Mouse (Mus musculus) CD4-positive helper T cell, adult 2 months (primary cell): ENCODE measurements at regions not wholly inside any gene's neighbourhood (a gene's known extent, or its start where the extent isn't known, plus 50 kb on each side); places are given as distances from the start of the nearest gene placed in this dataset.

Experiments
- DNase-seq: peaks from one replicate; pipeline ENCODE4 v3.0.0-alpha.2; 2012; ENCODE audit warnings: low read depth, missing footprints, low spot score

GRCm38 (mm10) chr5:9954652-9955051 is 229.7 kb upstream of the Grm3 start:
- peak; percentile 7 for DNase-seq

- DNase-seq = no peak
Observed at GRCm38 (mm10) chr5:9938746-9939145, 213.8 kb upstream of the Grm3 start.

GRCm38 (mm10) chr5:9912936-9913335 is 188.0 kb upstream of the Grm3 start:
- DNase-seq = no peak

- no peak for DNase-seq
Observed at GRCm38 (mm10) chr5:9911783-9912182, 186.8 kb upstream of the Grm3 start.

- no peak for DNase-seq
Observed at GRCm38 (mm10) chr5:9911089-9911473, 186.1 kb upstream of the Grm3 start.

GRCm38 (mm10) chr5:9910452-9911088 is 185.6 kb upstream of the Grm3 start:
- no peak for DNase-seq

GRCm38 (mm10) chr5:9895297-9895696 is 170.3 kb upstream of the Grm3 start:
- no peak for DNase-seq

- no peak for DNase-seq
Observed at GRCm38 (mm10) chr5:9878063-9878462, 153.1 kb upstream of the Grm3 start.

GRCm38 (mm10) chr5:9869091-9869490 is 144.1 kb upstream of the Grm3 start:
- no peak for DNase-seq

GRCm38 (mm10) chr5:9829750-9830149 is 104.8 kb upstream of the Grm3 start:
- DNase-seq = no peak

- DNase-seq = no peak
Observed at GRCm38 (mm10) chr5:9801707-9802106, 76.7 kb upstream of the Grm3 start.

GRCm38 (mm10) chr5:9781107-9781506 is 56.1 kb upstream of the Grm3 start:
- DNase-seq = no peak
